Mouse (Mus musculus) mesoderm, embryonic 11.5 days (tissue): ENCODE measurements around the gene Klhdc4.

ENCODE experiments used
- DNase-seq: peaks from one replicate; pipeline ENCODE4 v3.0.0-alpha.2; 2012; ENCODE audit warnings: low read depth, low spot score

Gene Klhdc4

GRCm38 (mm10) chr8:121809524-121810155 lies 19.7 kb downstream of the Klhdc4 start:
- no peak for DNase-seq

GRCm38 (mm10) chr8:121808032-121808431 lies 21.3 kb downstream of the Klhdc4 start:
- no peak for DNase-seq

- no peak for DNase-seq
Measured at GRCm38 (mm10) chr8:121806126-121806525, 23.2 kb downstream of the Klhdc4 start.

- DNase-seq = no peak
Measured at GRCm38 (mm10) chr8:121804829-121805228, 24.5 kb downstream of the Klhdc4 start.

GRCm38 (mm10) chr8:121798401-121798800 lies 31.0 kb downstream of the Klhdc4 start:
- no peak for DNase-seq

- DNase-seq = no peak
Measured at GRCm38 (mm10) chr8:121796406-121796805, 33.0 kb downstream of the Klhdc4 start.

- DNase-seq = no peak
Measured at GRCm38 (mm10) chr8:121795461-121795860, 33.9 kb downstream of the Klhdc4 start.

GRCm38 (mm10) chr8:121794151-121794550 lies 35.2 kb downstream of the Klhdc4 start:
- no peak for DNase-seq

- DNase-seq = no peak
Measured at GRCm38 (mm10) chr8:121792627-121793026, 36.7 kb downstream of the Klhdc4 start.

GRCm38 (mm10) chr8:121792159-121792558 lies 37.2 kb downstream of the Klhdc4 start:
- no peak for DNase-seq

GRCm38 (mm10) chr8:121788786-121789185 lies 40.6 kb downstream of the Klhdc4 start:
- DNase-seq = no peak

- DNase-seq = no peak
Measured at GRCm38 (mm10) chr8:121786542-121786941, 42.8 kb downstream of the Klhdc4 start.

- no peak for DNase-seq
Measured at GRCm38 (mm10) chr8:121782493-121782892, 46.9 kb downstream of the Klhdc4 start.

- DNase-seq = no peak
Measured at GRCm38 (mm10) chr8:121773876-121774275, 55.5 kb downstream of the Klhdc4 start.

GRCm38 (mm10) chr8:121770845-121771752 lies 58.3 kb downstream of the Klhdc4 start:
- peak; percentile 60 for DNase-seq

GRCm38 (mm10) chr8:121769621-121770020 lies 59.7 kb downstream of the Klhdc4 start:
- no peak for DNase-seq

GRCm38 (mm10) chr8:121769095-121769494 lies 60.3 kb downstream of the Klhdc4 start:
- DNase-seq = no peak

GRCm38 (mm10) chr8:121765594-121766138 lies 63.7 kb downstream of the Klhdc4 start:
- DNase-seq = no peak

GRCm38 (mm10) chr8:121763700-121764013 lies 65.7 kb downstream of the Klhdc4 start:
- peak; percentile 25 for DNase-seq

- DNase-seq = no peak
Measured at GRCm38 (mm10) chr8:121762999-121763699, 66.2 kb downstream of the Klhdc4 start.

GRCm38 (mm10) chr8:121761480-121761879 lies 67.9 kb downstream of the Klhdc4 start:
- peak; percentile 86 for DNase-seq

- DNase-seq = no peak
Measured at GRCm38 (mm10) chr8:121760484-121760883, 68.9 kb downstream of the Klhdc4 start.
